Mouse (Mus musculus) heart, embryonic 16.5 days (tissue): ENCODE data around the gene Ckm. TPM values are rescaled to one million over a fixed set of nuclear protein-coding genes. Genes with fewer than 3 reads are reported as not detected.

ENCODE experiments used
- ATAC-seq: fragments of 200-750 bp; cut with Nextera tagmentation; replicated peaks from 2 replicates; pipeline ENCODE4 v1.8.0; 2017; ENCODE audit warnings: moderate number of reproducible peaks; ENCODE audit not compliant: insufficient read depth, low FRiP score; ENCODE audit errors: extremely low read depth
- H3K27ac ChIP-seq: fragments of 300-500 bp; sonication (generic); 2 replicates; pipeline ENCODE4 v1.5.1; 2014; ENCODE audit warnings: mild to moderate bottlenecking, low read length, control low read depth, moderate library complexity
- H3K27me3 ChIP-seq: fragments of 300-500 bp; sonication (generic); 2 replicates; pipeline ENCODE4 v1.6.1; 2014; ENCODE audit warnings: low read length, mixed read lengths; ENCODE audit not compliant: control insufficient read depth, insufficient read depth
- H3K36me3 ChIP-seq: fragments of 300-500 bp; sonication (generic); 2 replicates; pipeline ENCODE4 v1.6.1; 2014; ENCODE audit not compliant: control insufficient read depth, insufficient read depth
- H3K4me1 ChIP-seq: fragments of 300-500 bp; sonication (generic); 2 replicates; pipeline ENCODE4 v1.6.1; 2014; ENCODE audit warnings: low read length, mixed read lengths; ENCODE audit not compliant: control insufficient read depth, insufficient read depth
- H3K4me2 ChIP-seq: fragments of 300-500 bp; sonication (generic); 2 replicates; pipeline ENCODE4 v1.6.1; 2014; ENCODE audit warnings: low read depth, mild to moderate bottlenecking, control low read depth, low read length
- H3K4me3 ChIP-seq: fragments of 300-500 bp; sonication (generic); 2 replicates; pipeline ENCODE4 v1.5.1; 2014; ENCODE audit warnings: mild to moderate bottlenecking, control low read depth, low read length
- H3K9ac ChIP-seq: fragments of 300-500 bp; sonication (generic); 2 replicates; pipeline ENCODE4 v1.6.1; 2014; ENCODE audit warnings: low read length, control low read depth
- H3K9me3 ChIP-seq: fragments of 300-500 bp; sonication (generic); replicated peaks from 2 replicates; pipeline ENCODE4 v1.6.1; 2016; ENCODE audit warnings: low read length; ENCODE audit not compliant: control insufficient read depth
- WGBS: fragments of 180-500 bp; shearing (Covaris S2); extraction: QIAGEN DNeasy Blood & Tissue Kit; methylation state at CpG from one replicate; pipeline ENCODE4 v1.1.7; 2014; 5-methylcytosine and 5-hydroxymethylcytosine counted together
- polyA plus RNA-seq: library from polyadenylated mRNA; unstranded; fragments of >200 nt; fragmentation: Nextera tagmentation; extraction: Ambion mirVana; gene quantifications from 2 replicates; pipeline ENCODE4 v1.2.1, GENCODE M21; 2015

Gene Ckm
- polyA plus RNA-seq, 1 experiment from 2014 or later, result 3,117 TPM

DNA sequence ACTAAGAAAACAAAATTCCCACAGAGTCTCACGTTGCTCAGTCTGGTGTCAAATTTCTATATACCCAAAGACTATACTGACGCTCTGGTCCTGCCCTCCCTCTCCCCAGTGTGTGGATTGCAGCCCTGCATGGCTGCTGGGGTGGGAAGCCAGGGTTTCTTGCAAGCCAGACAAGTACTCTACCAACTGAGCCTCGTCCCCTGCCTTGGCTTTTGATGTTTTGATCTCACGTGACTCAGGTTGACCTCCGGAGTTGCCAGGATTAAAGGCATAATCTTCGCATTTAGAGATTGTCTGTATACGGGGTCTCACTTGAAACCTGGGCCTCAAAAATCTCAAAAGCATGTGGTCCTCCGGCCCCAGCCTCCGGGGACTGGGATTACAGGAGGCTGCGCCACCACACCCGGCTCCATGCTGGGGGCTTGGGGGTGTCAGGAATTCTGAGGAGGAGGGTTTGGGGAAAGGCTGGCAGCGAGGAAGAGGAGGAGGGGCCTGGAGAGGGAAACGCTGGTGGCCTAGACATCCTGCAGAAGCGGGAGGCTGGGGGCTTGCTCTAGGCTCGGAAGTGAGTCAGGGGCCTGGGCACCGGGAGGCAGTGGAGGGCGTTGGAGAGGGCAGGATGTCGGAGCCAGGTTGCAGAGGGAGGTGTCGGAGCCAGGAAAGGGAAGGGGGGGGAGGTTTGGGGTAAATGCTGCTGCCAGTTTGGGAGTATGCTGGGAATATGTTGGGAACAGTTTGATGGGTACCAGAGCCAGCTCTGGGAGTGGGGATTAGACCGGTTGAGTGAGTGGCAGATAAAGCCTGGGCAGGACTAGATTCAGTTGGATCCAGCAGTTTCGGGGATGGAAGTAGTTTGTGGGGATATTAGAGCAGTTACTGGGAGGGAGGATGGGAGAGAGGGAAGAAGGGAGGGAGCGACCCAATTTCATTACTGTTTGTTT is 60.1 kb downstream of the Ckm start:
- Histone ChIP-seq H3K4me2 (peak overlapping the region; percentile 35; the same call in 1 of the 2 replicates), H3K9ac (peak overlapping the region; percentile 21; the same call in 1 of the 2 replicates), H3K27ac (no peak overlapping the region), H3K4me3 (0 out of 2 replicates have a peak overlapping the region, but pooled peaks have one; percentile 1), H3K36me3 (no peaks in the 10 kb centered on the region), H3K27me3 (peaks cover 7% of the 10 kb centered on the region), H3K4me1 (peaks cover 5% of the 10 kb centered on the region), H3K9me3 (no peaks in the 10 kb centered on the region)
- WGBS, result 15% methylated on average over 22 of the region's 22 CpGs
- ATAC-seq, result no peak

DNA sequence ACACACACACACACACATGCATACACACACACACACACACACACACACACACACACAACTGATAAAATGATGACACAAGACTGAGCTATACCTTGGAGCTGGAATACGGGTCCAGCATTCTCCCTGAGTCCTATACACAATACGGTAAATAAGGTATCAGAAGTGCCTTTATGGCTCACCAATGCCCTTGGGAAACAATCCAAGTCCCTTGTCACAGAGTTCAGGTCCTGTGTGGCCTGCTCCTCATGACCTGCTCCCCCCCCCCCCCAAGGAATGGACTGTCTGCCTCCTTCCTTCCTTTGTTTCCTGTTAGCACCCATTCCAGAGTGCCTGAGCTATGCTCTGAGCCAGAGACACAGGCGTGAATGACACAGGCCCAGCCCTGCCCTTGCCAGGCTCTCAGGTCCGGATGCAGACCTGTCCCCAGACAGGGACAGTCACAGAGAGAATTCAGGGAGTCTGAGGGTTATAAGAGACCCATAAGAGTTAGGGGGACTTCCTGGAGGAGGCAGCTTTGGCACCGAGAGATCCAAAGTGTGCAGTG is 62.1 kb downstream of the Ckm start:
- peaks cover 18% of the 10 kb centered on the region for H3K27me3 ChIP-seq
- WGBS, result 49% methylated on average over 5 of the region's 5 CpGs
- H3K4me3 ChIP-seq, result no peak overlapping the region
- no peak for ATAC-seq
- no peaks in the 10 kb centered on the region for H3K9me3 ChIP-seq
- H3K4me1 ChIP-seq, result peaks cover 4% of the 10 kb centered on the region
- H3K36me3 ChIP-seq, result no peaks in the 10 kb centered on the region
- no peak overlapping the region for H3K4me2 ChIP-seq
- no peak overlapping the region for H3K9ac ChIP-seq
- no peak overlapping the region for H3K27ac ChIP-seq

DNA sequence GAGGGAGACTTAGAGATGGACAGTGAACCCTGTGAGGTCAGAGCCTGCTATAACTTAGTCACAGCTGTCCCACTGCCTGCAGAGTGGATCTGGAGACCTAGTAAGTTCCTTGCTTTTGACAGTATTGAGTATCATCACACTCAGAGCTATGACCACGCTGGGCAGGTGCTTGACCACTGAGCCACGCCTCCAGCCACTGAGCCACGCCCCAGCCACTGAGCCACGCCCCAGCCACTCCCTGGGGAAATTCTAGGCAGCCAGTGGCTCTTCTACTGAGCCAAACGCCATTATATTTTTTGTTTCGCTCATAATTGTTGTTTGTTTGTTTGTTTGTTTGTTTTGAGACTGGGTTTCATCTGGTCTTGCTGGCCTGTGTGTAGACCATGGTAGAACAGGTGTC is 63.1 kb downstream of the Ckm start:
- H3K36me3 ChIP-seq, result no peaks in the 10 kb centered on the region
- no peaks in the 10 kb centered on the region for H3K9me3 ChIP-seq
- peaks cover 26% of the 10 kb centered on the region for H3K27me3 ChIP-seq
- peaks cover 4% of the 10 kb centered on the region for H3K4me1 ChIP-seq
- 37% methylated on average over 6 of the region's 6 CpGs for WGBS
- H3K4me3 ChIP-seq, result no peak overlapping the region
- no peak overlapping the region for H3K27ac ChIP-seq
- no peak overlapping the region for H3K4me2 ChIP-seq
- no peak for ATAC-seq
- no peak overlapping the region for H3K9ac ChIP-seq

GRCm38 (mm10) chr7:19468279-19468678 is 63.7 kb downstream of the Ckm start:
- Histone ChIP-seq H3K27me3 (peaks cover 31% of the 10 kb centered on the region), H3K4me2 (no peak overlapping the region), H3K4me3 (no peak overlapping the region), H3K4me1 (peaks cover 4% of the 10 kb centered on the region), H3K9ac (no peak overlapping the region), H3K36me3 (no peaks in the 10 kb centered on the region), H3K9me3 (no peaks in the 10 kb centered on the region), H3K27ac (no peak overlapping the region)
- WGBS, result 61% methylated on average over 12 of the region's 12 CpGs
- no peak for ATAC-seq

DNA sequence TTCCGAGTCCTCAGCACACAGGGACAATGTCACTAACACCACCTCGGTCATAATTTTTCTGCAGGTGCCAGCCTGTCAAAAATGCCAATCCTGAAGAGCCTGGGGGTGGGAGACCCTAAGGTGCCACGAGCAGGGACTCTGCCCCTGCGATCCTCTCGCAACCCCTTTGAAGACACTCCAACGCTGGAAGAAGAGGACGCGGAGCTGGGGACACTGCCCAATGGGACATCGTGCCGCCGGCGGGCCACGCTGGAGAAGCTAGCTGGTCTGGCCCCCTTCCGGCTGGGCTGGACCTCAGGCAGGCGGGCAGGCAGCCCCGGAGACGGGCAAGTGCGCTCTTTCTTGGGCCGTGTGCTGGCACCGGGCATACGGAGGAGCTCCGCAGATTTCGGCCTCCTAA is 64.8 kb downstream of the Ckm start:
- Histone ChIP-seq H3K4me3 (no peak overlapping the region), H3K36me3 (no peaks in the 10 kb centered on the region), H3K4me2 (no peak overlapping the region), H3K9me3 (no peaks in the 10 kb centered on the region), H3K27me3 (peaks cover 37% of the 10 kb centered on the region), H3K27ac (no peak overlapping the region), H3K4me1 (peaks cover 8% of the 10 kb centered on the region), H3K9ac (no peak overlapping the region)
- ATAC-seq, result no peak
- WGBS, result 33% methylated on average over 23 of the region's 23 CpGs

GRCm38 (mm10) chr7:19470308-19470707 is 65.7 kb downstream of the Ckm start:
- H3K27me3 ChIP-seq, result peaks cover 42% of the 10 kb centered on the region
- H3K9ac ChIP-seq, result no peak overlapping the region
- H3K9me3 ChIP-seq, result no peaks in the 10 kb centered on the region
- no peak overlapping the region for H3K4me2 ChIP-seq
- no peak for ATAC-seq
- WGBS, result 28% methylated on average over 14 of the region's 14 CpGs
- H3K4me1 ChIP-seq, result peaks cover 5% of the 10 kb centered on the region; the same call in 1 of the 2 replicates
- no peak overlapping the region for H3K27ac ChIP-seq
- no peaks in the 10 kb centered on the region for H3K36me3 ChIP-seq
- H3K4me3 ChIP-seq, result no peak overlapping the region

GRCm38 (mm10) chr7:19472403-19472802 is 67.8 kb downstream of the Ckm start:
- H3K27ac ChIP-seq, result no peak overlapping the region
- WGBS, result 18% methylated on average over 4 of the region's 4 CpGs
- no peaks in the 10 kb centered on the region for H3K9me3 ChIP-seq

More at GRCm38 (mm10) chr7:19472403-19472802, 67.8 kb downstream of the Ckm start:
- Histone ChIP-seq H3K36me3 (no peaks in the 10 kb centered on the region), H3K4me2 (no peak overlapping the region), H3K4me3 (no peak overlapping the region), H3K27me3 (peaks cover 52% of the 10 kb centered on the region), H3K9ac (no peak overlapping the region), H3K4me1 (peaks cover 5% of the 10 kb centered on the region; the same call in 1 of the 2 replicates)
- ATAC-seq, result no peak
